Mouse (Mus musculus): ENCODE measurements around the gene Ncbp2. TPM values are rescaled to one million over a fixed set of nuclear protein-coding genes. Genes with fewer than 3 reads are reported as not detected.

Ncbp2 gene
- polyA plus RNA-seq, 1 experiment from 2014 or later: 90.5 TPM

DNA sequence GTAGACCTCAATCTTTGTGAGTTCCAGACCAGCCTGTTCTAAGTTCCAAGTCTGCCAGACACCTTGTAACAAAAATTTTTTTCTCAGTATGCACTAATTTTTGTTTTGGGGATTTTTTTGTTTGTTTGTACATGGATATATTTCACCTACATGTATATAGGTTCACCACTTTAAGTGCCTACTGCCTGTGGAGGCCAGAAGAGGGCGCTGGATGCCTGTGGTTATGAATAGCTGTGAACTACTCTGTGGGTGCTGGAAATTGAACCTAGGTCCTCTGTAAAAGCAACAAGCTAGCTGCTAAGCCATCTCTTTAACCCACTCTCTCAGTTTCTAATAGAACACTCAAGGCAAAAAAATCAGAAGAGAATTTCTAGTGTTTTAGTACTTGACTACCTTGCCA lies 43.7 kb downstream of the Ncbp2 start:
- H3K4me1 ChIP-seq (replicated peaks; ENCODE audit: control insufficient read depth, insufficient read depth, low read length): no peaks in the 10 kb centered on the region
- no peak overlapping the region for H3K4me3 ChIP-seq (ENCODE audit: low read depth, low read length)
- H3K9me3 ChIP-seq (ENCODE audit: control insufficient read depth, low read length): no peaks in the 10 kb centered on the region
- H3K4me2 ChIP-seq (ENCODE audit: low read length): no peak overlapping the region
- no peaks in the 10 kb centered on the region for H3K27me3 ChIP-seq (replicated peaks; ENCODE audit: control insufficient read depth, insufficient read depth, low read length)
- H3K27ac ChIP-seq (ENCODE audit: low read depth): no peak overlapping the region
- ATAC-seq (replicated peaks; ENCODE audit: low FRiP score, low TSS enrichment, low read depth) (no peak), DNase-seq (ENCODE audit: low spot score) (no peak)
- no peak overlapping the region for H3K9ac ChIP-seq (ENCODE audit: low read length)
- peaks cover 36% of the 10 kb centered on the region for H3K36me3 ChIP-seq (ENCODE audit: control insufficient read depth, insufficient read depth, low read length)
- 50% methylated on average over 1 of the region's 1 CpGs for WGBS

DNA sequence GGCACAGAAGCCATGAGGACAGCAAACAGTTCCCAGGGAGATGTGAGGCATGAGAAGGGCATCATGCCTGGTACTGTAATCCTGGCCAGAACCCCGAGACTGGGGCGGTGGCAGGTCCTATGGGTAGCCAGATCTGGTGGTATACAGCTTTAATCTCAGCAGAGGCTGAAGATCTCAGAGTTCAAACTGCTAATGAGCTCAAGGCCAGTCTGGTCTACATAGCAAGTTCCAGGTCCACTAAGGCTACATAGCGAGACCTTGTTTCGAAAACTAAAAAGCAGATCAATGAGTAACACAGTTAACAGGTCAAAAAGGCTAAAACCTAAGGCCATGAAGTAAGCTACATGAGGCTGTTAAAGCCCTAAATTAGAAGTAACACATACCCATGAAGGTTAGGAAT lies 44.9 kb downstream of the Ncbp2 start:
- H3K27ac ChIP-seq (ENCODE audit: low read depth): no peak overlapping the region
- H3K4me3 ChIP-seq (ENCODE audit: low read depth, low read length): no peak overlapping the region
- 94% methylated on average over 4 of the region's 4 CpGs for WGBS
- H3K9me3 ChIP-seq (ENCODE audit: control insufficient read depth, low read length): no peaks in the 10 kb centered on the region
- DNase-seq (ENCODE audit: low spot score) (no peak), ATAC-seq (replicated peaks; ENCODE audit: low FRiP score, low TSS enrichment, low read depth) (no peak)
- H3K9ac ChIP-seq (ENCODE audit: low read length): no peak overlapping the region
- H3K4me1 ChIP-seq (replicated peaks; ENCODE audit: control insufficient read depth, insufficient read depth, low read length): no peaks in the 10 kb centered on the region
- H3K27me3 ChIP-seq (replicated peaks; ENCODE audit: control insufficient read depth, insufficient read depth, low read length): no peaks in the 10 kb centered on the region
- H3K36me3 ChIP-seq (ENCODE audit: control insufficient read depth, insufficient read depth, low read length): peaks cover 28% of the 10 kb centered on the region
- no peak overlapping the region for H3K4me2 ChIP-seq (ENCODE audit: low read length)

DNA sequence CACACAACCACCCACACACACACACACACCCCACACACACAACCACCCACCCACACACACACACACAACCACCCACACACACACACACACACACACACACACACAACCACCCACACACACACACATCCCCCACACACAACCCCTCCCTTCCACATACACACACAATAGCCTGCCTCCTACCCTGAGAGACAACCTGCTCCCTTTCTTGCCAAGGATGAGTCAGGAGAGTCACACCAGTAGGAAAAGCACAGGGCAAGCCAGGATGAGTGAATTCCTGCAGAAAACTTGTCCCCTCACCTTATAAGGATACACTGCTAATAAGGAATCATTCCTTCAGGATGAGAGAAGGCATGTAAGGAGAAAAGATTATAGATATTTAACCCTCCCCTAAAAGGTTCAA lies 45.6 kb downstream of the Ncbp2 start:
- H3K9ac ChIP-seq (ENCODE audit: low read length): no peak overlapping the region
- H3K36me3 ChIP-seq (ENCODE audit: control insufficient read depth, insufficient read depth, low read length): peaks cover 26% of the 10 kb centered on the region
- no peak overlapping the region for H3K27ac ChIP-seq (ENCODE audit: low read depth)
- no peak for ATAC-seq (replicated peaks; ENCODE audit: low FRiP score, low TSS enrichment, low read depth)
- no peak overlapping the region for H3K4me3 ChIP-seq (ENCODE audit: low read depth, low read length)
- H3K27me3 ChIP-seq (replicated peaks; ENCODE audit: control insufficient read depth, insufficient read depth, low read length): no peaks in the 10 kb centered on the region
- no peaks in the 10 kb centered on the region for H3K4me1 ChIP-seq (replicated peaks; ENCODE audit: control insufficient read depth, insufficient read depth, low read length)
- H3K4me2 ChIP-seq (ENCODE audit: low read length): no peak overlapping the region
- no peak for DNase-seq (ENCODE audit: low spot score)
- H3K9me3 ChIP-seq (ENCODE audit: control insufficient read depth, low read length): no peaks in the 10 kb centered on the region

DNA sequence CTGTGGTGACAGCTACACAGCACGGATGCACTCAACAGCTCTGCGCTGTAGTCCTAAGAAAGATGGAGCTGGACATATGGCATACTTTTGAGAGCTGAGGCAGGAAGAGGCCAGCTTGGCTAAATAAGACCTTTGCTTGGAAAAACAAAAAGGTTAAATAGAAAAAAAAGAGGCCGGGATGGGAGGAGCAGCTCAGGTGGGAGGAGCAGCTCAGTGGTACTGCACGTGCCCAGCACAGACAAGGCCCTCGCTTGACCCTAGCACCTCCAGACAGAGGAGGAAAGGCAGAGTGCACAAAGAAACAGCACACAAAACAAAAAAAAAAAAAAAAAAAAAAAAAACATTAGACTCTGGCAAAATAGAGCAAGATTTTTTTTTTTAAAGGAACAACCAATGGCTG lies 48.1 kb downstream of the Ncbp2 start:
- 86% methylated on average over 5 of the region's 5 CpGs for WGBS
- Histone ChIP-seq H3K27me3 (replicated peaks; ENCODE audit: control insufficient read depth, insufficient read depth, low read length) (no peaks in the 10 kb centered on the region), H3K4me2 (ENCODE audit: low read length) (no peak overlapping the region), H3K4me1 (replicated peaks; ENCODE audit: control insufficient read depth, insufficient read depth, low read length) (no peaks in the 10 kb centered on the region), H3K27ac (ENCODE audit: low read depth) (no peak overlapping the region), H3K9ac (ENCODE audit: low read length) (no peak overlapping the region), H3K4me3 (ENCODE audit: low read depth, low read length) (no peak overlapping the region), H3K9me3 (ENCODE audit: control insufficient read depth, low read length) (no peaks in the 10 kb centered on the region), H3K36me3 (ENCODE audit: control insufficient read depth, insufficient read depth, low read length) (peaks cover 11% of the 10 kb centered on the region)
- ATAC-seq (replicated peaks; ENCODE audit: low FRiP score, low TSS enrichment, low read depth): no peak
- no peak for DNase-seq (ENCODE audit: low spot score)

DNA sequence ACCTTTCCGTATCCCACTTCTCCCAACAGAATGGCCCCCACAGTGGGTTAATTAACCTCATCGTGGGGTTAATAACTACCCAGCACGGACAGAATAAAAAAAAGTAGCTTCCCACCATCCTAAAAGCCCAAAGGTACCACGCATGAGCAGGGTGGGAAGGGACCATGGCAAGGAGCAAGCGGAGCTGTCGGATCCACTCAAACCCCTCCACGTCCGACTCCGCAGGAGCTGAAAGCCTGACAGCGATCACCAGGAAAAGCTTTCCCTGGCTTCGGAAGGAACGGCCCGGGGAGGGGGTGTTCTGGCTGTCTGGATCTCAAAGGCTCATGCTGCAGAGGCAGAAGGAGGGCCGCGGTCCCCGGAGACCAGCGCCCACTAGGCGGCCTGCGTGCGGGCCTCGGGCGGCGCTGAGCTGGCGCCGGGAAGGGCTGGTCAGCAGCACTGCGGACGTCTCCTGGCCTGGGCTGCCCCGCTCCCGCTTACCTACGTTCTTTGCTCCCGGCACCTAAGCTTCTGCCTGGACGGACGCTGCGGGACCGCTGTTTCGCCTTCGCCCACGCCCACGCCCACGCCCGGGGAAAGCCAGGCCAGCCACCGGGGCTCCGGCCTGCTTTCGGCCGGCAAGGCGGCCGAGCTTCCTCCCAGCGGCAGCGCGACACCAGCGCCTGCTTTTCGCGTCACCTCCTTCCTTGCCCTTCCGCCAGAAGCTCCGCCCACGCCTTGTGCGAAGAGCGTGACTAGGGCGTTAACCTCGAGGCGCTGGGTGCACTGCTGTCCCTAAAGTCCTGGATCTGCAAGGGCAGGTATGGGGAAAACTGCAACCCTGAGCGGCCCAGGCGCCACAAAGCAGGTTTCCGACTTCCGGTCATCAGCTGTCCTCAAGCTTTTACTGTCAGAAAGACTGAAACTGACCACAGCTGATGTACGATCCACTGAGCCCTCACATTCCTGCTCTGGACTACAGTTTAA lies 54.5 kb downstream of the Ncbp2 start, which contains the start of gene Senp5:
Senp5 (minus strand) TSS at position 779 of the 969 bp plus-strand sequence.
- Histone ChIP-seq H3K27me3 (replicated peaks; ENCODE audit: control insufficient read depth, insufficient read depth, low read length) (no peaks in the 10 kb centered on the region), H3K4me1 (replicated peaks; ENCODE audit: control insufficient read depth, insufficient read depth, low read length) (peaks cover 14% of the 10 kb centered on the region), H3K27ac (ENCODE audit: low read depth) (peak within 1 kb of the TSS; percentile 66), H3K9me3 (ENCODE audit: control insufficient read depth, low read length) (no peaks in the 10 kb centered on the region), H3K4me2 (ENCODE audit: low read length) (peak within 1 kb of the TSS; percentile 77), H3K4me3 (ENCODE audit: low read depth, low read length) (peak within 1 kb of the TSS; percentile 85), H3K36me3 (ENCODE audit: control insufficient read depth, insufficient read depth, low read length) (peaks cover 6% of the 10 kb centered on the region), H3K9ac (ENCODE audit: low read length) (peak within 1 kb of the TSS; percentile 82)
- under 1% methylated on average over 66 of the region's 66 CpGs for WGBS
- DNase-seq (ENCODE audit: low spot score) (peak; percentile 91), ATAC-seq (replicated peaks; ENCODE audit: low FRiP score, low TSS enrichment, low read depth) (peak; percentile 92)

DNA sequence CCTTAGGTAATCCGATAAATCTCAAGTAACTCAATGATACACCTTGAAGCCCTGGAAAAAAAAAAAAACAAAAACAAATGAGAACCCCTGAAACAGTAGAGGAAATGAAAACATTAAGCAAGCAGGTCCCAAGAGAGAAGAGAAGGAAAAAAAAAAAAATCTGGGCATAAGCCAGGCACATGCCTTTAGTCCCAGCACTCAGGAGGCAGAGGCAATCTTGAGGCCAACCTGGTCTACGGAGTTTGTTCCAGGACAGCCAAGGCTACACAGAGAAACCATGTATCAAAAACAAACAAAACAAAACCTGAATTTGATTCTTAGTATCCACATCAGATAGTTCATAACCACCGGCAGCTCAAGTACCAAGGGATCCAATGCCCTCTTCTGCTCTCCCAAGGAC lies 56.4 kb downstream of the Ncbp2 start:
- DNase-seq (ENCODE audit: low spot score) (no peak), ATAC-seq (replicated peaks; ENCODE audit: low FRiP score, low TSS enrichment, low read depth) (no peak)
- Histone ChIP-seq H3K4me3 (ENCODE audit: low read depth, low read length) (no peak overlapping the region), H3K9me3 (ENCODE audit: control insufficient read depth, low read length) (no peaks in the 10 kb centered on the region), H3K4me1 (replicated peaks; ENCODE audit: control insufficient read depth, insufficient read depth, low read length) (peaks cover 14% of the 10 kb centered on the region), H3K36me3 (ENCODE audit: control insufficient read depth, insufficient read depth, low read length) (no peaks in the 10 kb centered on the region; the same call in 1 of the 2 replicates), H3K27me3 (replicated peaks; ENCODE audit: control insufficient read depth, insufficient read depth, low read length) (no peaks in the 10 kb centered on the region), H3K4me2 (ENCODE audit: low read length) (no peak overlapping the region), H3K9ac (ENCODE audit: low read length) (no peak overlapping the region), H3K27ac (ENCODE audit: low read depth) (no peak overlapping the region)
- WGBS: 90% methylated on average over 3 of the region's 3 CpGs

DNA sequence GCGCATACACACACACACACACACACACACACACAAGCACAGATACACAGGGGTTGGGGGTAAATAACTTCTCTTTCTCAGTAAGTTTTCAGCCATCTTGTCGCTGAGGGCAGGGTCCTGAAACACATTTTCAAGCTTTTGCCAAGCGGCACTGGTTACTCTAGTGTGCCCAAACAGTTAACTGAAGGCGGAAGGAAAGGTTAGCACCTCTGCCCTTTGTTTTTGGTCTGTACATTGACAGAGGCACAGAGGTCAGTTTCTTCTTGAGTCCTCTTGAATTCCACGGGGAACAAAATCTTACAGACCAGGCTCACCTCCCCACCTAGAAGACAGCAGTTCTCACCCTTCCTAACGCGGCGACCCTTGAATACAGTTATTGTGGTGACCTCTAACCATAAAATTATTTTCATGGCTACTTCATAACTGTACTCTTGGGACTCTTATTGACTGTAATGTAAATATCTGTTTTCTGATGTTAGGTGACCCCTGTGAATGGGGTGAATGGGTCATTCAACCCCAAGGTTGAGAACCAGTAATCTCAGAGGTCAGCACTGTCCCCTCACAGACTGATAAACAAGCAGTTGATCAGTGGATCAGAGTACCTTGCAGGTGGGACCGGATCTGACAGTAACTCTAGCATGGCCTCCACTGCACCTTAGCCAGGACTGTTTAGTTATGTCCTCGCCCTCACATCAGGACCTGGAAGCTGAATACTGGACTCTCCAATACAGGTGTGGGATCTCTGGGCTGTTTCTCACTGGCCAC lies 60.4 kb downstream of the Ncbp2 start:
- 59% methylated on average over 10 of the region's 10 CpGs for WGBS
- H3K27ac ChIP-seq (ENCODE audit: low read depth): no peak overlapping the region
- ATAC-seq (replicated peaks; ENCODE audit: low FRiP score, low TSS enrichment, low read depth): no peak
- H3K36me3 ChIP-seq (ENCODE audit: control insufficient read depth, insufficient read depth, low read length): peaks cover 6% of the 10 kb centered on the region; the same call in 1 of the 2 replicates
- no peaks in the 10 kb centered on the region for H3K9me3 ChIP-seq (ENCODE audit: control insufficient read depth, low read length)
- peaks cover 1% of the 10 kb centered on the region; the same call in 1 of the 2 replicates for H3K4me1 ChIP-seq (replicated peaks; ENCODE audit: control insufficient read depth, insufficient read depth, low read length)
- H3K4me2 ChIP-seq (ENCODE audit: low read length): no peak overlapping the region
- H3K9ac ChIP-seq (ENCODE audit: low read length): no peak overlapping the region
- no peaks in the 10 kb centered on the region for H3K27me3 ChIP-seq (replicated peaks; ENCODE audit: control insufficient read depth, insufficient read depth, low read length)
- DNase-seq (ENCODE audit: low spot score): no peak
- H3K4me3 ChIP-seq (ENCODE audit: low read depth, low read length): no peak overlapping the region

DNA sequence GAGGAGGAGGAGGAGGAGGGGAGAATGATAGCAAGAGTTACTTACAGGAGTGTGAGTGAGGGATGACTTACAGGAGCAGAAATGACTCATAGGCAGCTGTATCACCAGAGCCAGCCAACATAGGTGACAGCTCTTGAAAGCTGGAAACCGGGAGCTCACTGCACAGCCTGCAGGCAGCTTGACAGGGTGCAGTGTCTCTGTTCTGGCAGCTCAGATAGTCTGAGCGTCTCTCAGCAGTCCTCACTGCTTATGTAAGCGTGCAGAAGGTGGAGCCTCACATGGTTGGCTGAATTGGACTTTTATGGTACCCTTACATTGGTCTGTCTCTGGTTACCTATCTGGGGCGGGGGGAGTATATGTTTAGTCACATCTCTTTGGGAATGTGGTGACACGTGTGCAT lies 61.6 kb downstream of the Ncbp2 start:
- Histone ChIP-seq H3K27me3 (replicated peaks; ENCODE audit: control insufficient read depth, insufficient read depth, low read length) (no peaks in the 10 kb centered on the region), H3K4me1 (replicated peaks; ENCODE audit: control insufficient read depth, insufficient read depth, low read length) (no peaks in the 10 kb centered on the region), H3K4me3 (ENCODE audit: low read depth, low read length) (no peak overlapping the region), H3K27ac (ENCODE audit: low read depth) (no peak overlapping the region), H3K36me3 (ENCODE audit: control insufficient read depth, insufficient read depth, low read length) (peaks cover 7% of the 10 kb centered on the region; the same call in 1 of the 2 replicates), H3K9ac (ENCODE audit: low read length) (no peak overlapping the region), H3K9me3 (ENCODE audit: control insufficient read depth, low read length) (no peaks in the 10 kb centered on the region), H3K4me2 (ENCODE audit: low read length) (no peak overlapping the region)
- ATAC-seq (replicated peaks; ENCODE audit: low FRiP score, low TSS enrichment, low read depth) (peak; percentile 65), DNase-seq (ENCODE audit: low spot score) (no peak)
- WGBS: 27% methylated on average over 5 of the region's 5 CpGs

Measured in intestine, embryonic 14.5 days (tissue).